Mouse (Mus musculus): ENCODE data around the gene Csnk1e.

- TF ChIP-seq POLR2A (IDR thresholded peaks at IDR 0.05; ENCODE audit: low read depth, low read length): no peak
- no peak for TF ChIP-seq CTCF (conservative IDR thresholded peaks at IDR 0.05; ENCODE audit: insufficient read depth, insufficient read length, low read depth, low read length)
Measured at GRCm38 (mm10) chr15:79432328-79432727, 23.0 kb downstream of the Csnk1e start.
